Mouse (Mus musculus) gastrocnemius, postnatal 10 days (tissue): ENCODE measurements around the gene Vps11. TPM values are rescaled to one million over a fixed set of nuclear protein-coding genes. Genes with fewer than 3 reads are reported as not detected.
"Not testable (repeated sequence)": the region's sequence is repeated elsewhere in the genome, so short reads cannot be mapped to it uniquely, and the experiment has no call there.

Experiments
- DNase-seq: peaks from one replicate; pipeline ENCODE4 v3.0.0; 2021; ENCODE audit warnings: mixed read lengths
- total RNA-seq, 2 experiments: library from RNA; stranded (reverse); gene quantifications; 2 replicates each; pipeline ENCODE4 v1.2.3; 2021

Gene Vps11
- total RNA-seq, 2 experiments from 2014 or later, result 18.2 to 20.2 TPM

GRCm38 (mm10) chr9:44377335-44377734 lies 15.9 kb upstream of the Vps11 start:
- not testable (repeated sequence) for DNase-seq

- no peak for DNase-seq
Measured at GRCm38 (mm10) chr9:44376141-44376540, 14.7 kb upstream of the Vps11 start.

GRCm38 (mm10) chr9:44373386-44373785 lies 11.9 kb upstream of the Vps11 start:
- no peak for DNase-seq

- DNase-seq, result no peak
Measured at GRCm38 (mm10) chr9:44364480-44364879, 3.0 kb upstream of the Vps11 start.

GRCm38 (mm10) chr9:44361931-44362330 lies 461 bp upstream of the Vps11 start:
- DNase-seq, result not testable (repeated sequence)

- no peak for DNase-seq
Measured at GRCm38 (mm10) chr9:44357207-44357606, 4.3 kb downstream of the Vps11 start.

GRCm38 (mm10) chr9:44353142-44353541 lies 8.3 kb downstream of the Vps11 start:
- DNase-seq, result no peak

- DNase-seq, result no peak
Measured at GRCm38 (mm10) chr9:44352337-44352736, 9.1 kb downstream of the Vps11 start.

GRCm38 (mm10) chr9:44351396-44351795 lies 10.1 kb downstream of the Vps11 start:
- no peak for DNase-seq

- no peak for DNase-seq
Measured at GRCm38 (mm10) chr9:44348546-44348945, 12.9 kb downstream of the Vps11 start.

GRCm38 (mm10) chr9:44347621-44348020 lies 13.8 kb downstream of the Vps11 start:
- DNase-seq, result no peak

GRCm38 (mm10) chr9:44347166-44347565 lies 14.3 kb downstream of the Vps11 start:
- no peak for DNase-seq

- DNase-seq, result no peak
Measured at GRCm38 (mm10) chr9:44345570-44346433, 15.7 kb downstream of the Vps11 start.

- peak; percentile 86 for DNase-seq
Measured at GRCm38 (mm10) chr9:44343781-44344421, 17.6 kb downstream of the Vps11 start, which contains the start of gene Hmbs. Gene Hmbs (minus strand): TSS chr9:44344228.

GRCm38 (mm10) chr9:44343290-44343689 lies 18.2 kb downstream of the Vps11 start:
- DNase-seq, result no peak

GRCm38 (mm10) chr9:44342605-44343004 lies 18.9 kb downstream of the Vps11 start:
- DNase-seq, result no peak

GRCm38 (mm10) chr9:44342173-44342572 lies 19.3 kb downstream of the Vps11 start:
- no peak for DNase-seq

GRCm38 (mm10) chr9:44341487-44341886 lies 20.0 kb downstream of the Vps11 start:
- DNase-seq, result no peak

- DNase-seq, result no peak
Measured at GRCm38 (mm10) chr9:44338574-44338973, 22.9 kb downstream of the Vps11 start.

- DNase-seq, result no peak
Measured at GRCm38 (mm10) chr9:44337436-44338169, 23.9 kb downstream of the Vps11 start.

- no peak for DNase-seq
Measured at GRCm38 (mm10) chr9:44336964-44337363, 24.5 kb downstream of the Vps11 start.

- not testable (repeated sequence) for DNase-seq
Measured at GRCm38 (mm10) chr9:44336513-44336912, 25.0 kb downstream of the Vps11 start.

GRCm38 (mm10) chr9:44336093-44336406 lies 25.4 kb downstream of the Vps11 start:
- no peak for DNase-seq
